Mouse (Mus musculus) neural tube, embryonic 13.5 days (tissue): ENCODE measurements around the gene Nkiras2. TPM values are rescaled to one million over a fixed set of nuclear protein-coding genes. Genes with fewer than 3 reads are reported as not detected.
"Not testable (repeated sequence)": the region's sequence is repeated elsewhere in the genome, so short reads cannot be mapped to it uniquely, and the experiment has no call there.

Source experiments
- ATAC-seq: fragments of 200-750 bp; cut with Nextera tagmentation; 2 replicates; pipeline ENCODE4 v1.8.0; 2017; ENCODE audit warnings: low read depth, mild to moderate bottlenecking, moderate TSS enrichment, moderate library complexity
- H3K27ac ChIP-seq: fragments of 300-500 bp; sonication (generic); replicated peaks from 2 replicates; pipeline ENCODE4 v1.5.1; 2015; ENCODE audit warnings: moderate library complexity, mild to moderate bottlenecking, inconsistent platforms
- H3K27me3 ChIP-seq: fragments of 300-500 bp; sonication (generic); 2 replicates; pipeline ENCODE4 v1.6.1; 2015; ENCODE audit warnings: mild to moderate bottlenecking, inconsistent platforms
- H3K36me3 ChIP-seq: fragments of 300-500 bp; sonication (generic); 2 replicates; pipeline ENCODE4 v1.6.1; 2015; ENCODE audit warnings: mild to moderate bottlenecking, inconsistent platforms
- H3K4me1 ChIP-seq: fragments of 300-500 bp; sonication (generic); replicated peaks from 2 replicates; pipeline ENCODE4 v1.6.1; 2015; ENCODE audit warnings: inconsistent platforms
- H3K4me2 ChIP-seq: fragments of 300-500 bp; sonication (generic); 2 replicates; pipeline ENCODE4 v1.6.1; 2015; ENCODE audit warnings: inconsistent platforms, mild to moderate bottlenecking, moderate library complexity
- H3K4me3 ChIP-seq: fragments of 300-500 bp; sonication (generic); 2 replicates; pipeline ENCODE4 v1.5.1; 2015; ENCODE audit warnings: mild to moderate bottlenecking, inconsistent platforms
- H3K9ac ChIP-seq: fragments of 300-500 bp; sonication (generic); 2 replicates; pipeline ENCODE4 v1.6.1; 2015; ENCODE audit warnings: moderate library complexity, mild to moderate bottlenecking, inconsistent platforms
- H3K9me3 ChIP-seq: fragments of 300-500 bp; sonication (generic); 2 replicates; pipeline ENCODE4 v1.6.1; 2016; ENCODE audit warnings: inconsistent platforms
- WGBS: fragments of 180-500 bp; shearing (Covaris S2); methylation state at CpG from one replicate; pipeline ENCODE4 v1.1.7; 2015; 5-methylcytosine and 5-hydroxymethylcytosine counted together
- polyA plus RNA-seq: library from polyadenylated mRNA; unstranded; fragments of >200 nt; fragmentation: Nextera tagmentation; extraction: Ambion mirVana; gene quantifications from 2 replicates; pipeline ENCODE4 v1.2.1, GENCODE M21; 2015

The Nkiras2 gene
- polyA plus RNA-seq, 1 experiment from 2014 or later, result 112 TPM

DNA sequence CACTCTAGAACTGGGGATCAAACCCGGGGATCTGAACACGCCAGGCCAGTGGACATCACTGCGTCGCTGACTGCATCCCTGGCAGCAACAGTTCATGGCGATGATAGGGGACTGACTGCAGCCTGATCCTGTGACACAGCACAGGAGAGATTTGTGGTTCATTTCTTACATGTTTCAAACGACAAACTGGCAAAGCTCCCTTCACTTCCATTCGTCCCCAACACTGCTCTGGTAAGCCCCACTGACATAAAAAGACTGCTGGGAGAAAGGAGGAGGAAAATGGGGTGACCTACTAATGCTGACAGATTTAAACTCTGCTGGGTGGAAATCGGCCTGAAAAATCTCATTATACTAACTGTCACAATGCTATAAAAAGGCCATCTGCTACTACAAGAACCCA is 15.2 kb upstream of the Nkiras2 start:
- Histone ChIP-seq H3K9me3 (no peaks in the 10 kb centered on the region), H3K9ac (no peak overlapping the region), H3K27ac (no peak overlapping the region), H3K4me2 (no peak overlapping the region), H3K36me3 (peaks cover 40% of the 10 kb centered on the region), H3K4me1 (peaks cover 24% of the 10 kb centered on the region), H3K27me3 (no peaks in the 10 kb centered on the region), H3K4me3 (no peak overlapping the region)
- ATAC-seq, result no peak
- WGBS, result 83% methylated on average over 8 of the region's 8 CpGs

DNA sequence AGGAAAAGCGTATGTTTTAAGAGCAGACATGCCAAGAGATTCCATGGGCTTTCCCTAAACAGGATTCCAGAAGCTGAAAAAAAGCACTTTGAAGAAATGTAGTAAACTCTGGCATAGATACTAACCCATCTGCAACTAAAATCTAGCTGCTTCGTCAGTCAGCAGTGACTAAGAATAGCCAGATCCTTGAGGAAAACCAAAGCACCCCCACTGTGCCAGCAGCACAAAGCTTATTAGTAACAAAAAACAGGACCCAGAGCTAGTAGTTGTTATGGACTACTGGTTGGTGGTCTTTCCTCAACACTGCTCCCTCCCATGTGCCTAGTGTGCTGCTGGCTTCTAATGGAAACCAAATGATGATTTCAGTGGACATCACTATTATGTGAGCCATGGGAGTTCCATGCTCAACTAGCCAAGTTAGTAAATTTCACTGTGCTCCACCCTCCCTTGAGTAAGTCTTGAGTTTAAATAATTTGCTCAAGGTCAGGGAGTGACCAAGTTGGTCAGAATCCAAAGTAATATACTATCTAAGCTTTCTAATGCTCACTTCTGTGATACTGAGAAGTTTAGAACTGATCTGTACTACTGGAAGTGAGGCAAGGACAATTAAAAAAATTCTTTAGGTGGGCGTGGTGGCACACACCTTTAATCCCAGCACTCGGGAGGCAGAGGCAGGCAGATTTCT is 14.6 kb upstream of the Nkiras2 start:
- Histone ChIP-seq H3K27ac (no peak overlapping the region), H3K9ac (no peak overlapping the region)
- ATAC-seq, result no peak

DNA sequence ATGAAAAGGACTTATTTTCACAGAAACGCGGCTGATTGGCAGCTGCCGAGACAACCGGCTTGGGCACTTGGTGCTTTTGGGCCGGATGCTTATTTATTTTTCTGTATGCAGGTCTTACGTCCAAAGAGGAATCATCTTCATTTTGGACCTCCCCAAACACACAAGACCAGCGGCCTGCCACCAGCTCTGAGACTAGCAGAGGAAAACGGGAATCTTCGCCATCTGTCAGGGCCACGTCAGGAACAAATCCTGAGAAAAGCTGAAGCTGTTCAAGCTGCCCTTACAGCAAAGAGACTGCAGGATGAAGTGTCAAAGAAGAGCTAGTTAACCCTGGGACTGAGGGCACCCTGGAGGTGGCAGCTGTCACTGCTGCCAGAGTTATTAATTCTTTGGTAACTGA is 13.6 kb upstream of the Nkiras2 start:
- Histone ChIP-seq H3K4me1 (peaks cover 34% of the 10 kb centered on the region), H3K27me3 (no peaks in the 10 kb centered on the region), H3K9ac (no peak overlapping the region), H3K4me3 (no peak overlapping the region), H3K27ac (0 out of 2 replicates have a peak overlapping the region, but pooled peaks have one; percentile 23), H3K36me3 (peaks cover 24% of the 10 kb centered on the region), H3K4me2 (no peak overlapping the region), H3K9me3 (no peaks in the 10 kb centered on the region)
- 84% methylated on average over 10 of the region's 10 CpGs for WGBS
- ATAC-seq, result no peak

More for the DNA sequence above, 14.6 kb upstream of the Nkiras2 start:
- Histone ChIP-seq H3K4me2 (no peak overlapping the region), H3K36me3 (peaks cover 34% of the 10 kb centered on the region), H3K9me3 (no peaks in the 10 kb centered on the region), H3K4me1 (peaks cover 25% of the 10 kb centered on the region), H3K27me3 (no peaks in the 10 kb centered on the region), H3K4me3 (no peak overlapping the region)
- WGBS, result 80% methylated on average over 4 of the region's 4 CpGs

DNA sequence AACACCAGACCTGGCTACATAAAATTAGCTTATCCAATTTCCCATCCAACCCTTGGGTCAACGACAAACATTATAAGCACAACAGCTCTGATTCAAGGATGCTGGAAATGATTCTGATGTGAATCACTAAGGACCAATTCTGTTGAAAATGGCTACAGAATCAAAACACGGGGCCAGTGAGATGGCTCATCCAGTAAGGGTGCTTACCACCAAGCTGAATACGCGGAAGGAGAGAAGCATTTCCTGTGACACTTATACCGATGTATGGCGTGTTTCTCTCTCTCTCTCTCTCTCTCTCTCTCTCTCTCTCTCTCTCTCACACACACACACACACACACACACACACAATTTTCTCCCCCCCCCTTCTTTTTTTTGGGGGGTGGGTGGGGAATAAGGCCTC is 11.9 kb upstream of the Nkiras2 start:
- Histone ChIP-seq H3K9ac (no peak overlapping the region), H3K27me3 (no peaks in the 10 kb centered on the region), H3K27ac (no peak overlapping the region), H3K9me3 (no peaks in the 10 kb centered on the region), H3K36me3 (peaks cover 16% of the 10 kb centered on the region), H3K4me3 (no peak overlapping the region), H3K4me1 (peaks cover 40% of the 10 kb centered on the region), H3K4me2 (no peak overlapping the region)
- WGBS, result 92% methylated on average over 6 of the region's 6 CpGs
- no peak for ATAC-seq

DNA sequence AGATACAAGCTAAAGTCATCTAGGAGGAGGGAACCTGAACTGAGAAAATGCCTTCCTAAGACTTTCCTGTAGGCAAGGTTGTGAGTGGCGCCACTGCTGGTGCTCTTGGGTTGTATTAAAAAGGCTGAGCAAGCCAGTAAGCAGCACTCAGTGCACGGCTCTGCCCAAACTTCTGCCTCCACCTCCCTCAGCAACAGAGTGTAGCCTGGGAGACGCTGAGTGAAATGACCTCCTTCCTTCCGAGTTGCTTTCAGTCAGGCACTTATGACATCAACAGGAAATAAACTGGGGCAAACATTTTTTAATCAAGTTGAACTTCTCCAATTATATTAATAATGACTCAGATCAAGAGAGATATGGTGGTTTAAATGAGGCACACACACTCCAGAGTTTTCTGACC is 10.2 kb upstream of the Nkiras2 start:
- H3K4me1 ChIP-seq, result peaks cover 45% of the 10 kb centered on the region
- H3K4me2 ChIP-seq, result no peak overlapping the region
- no peak overlapping the region for H3K4me3 ChIP-seq
- H3K9me3 ChIP-seq, result no peaks in the 10 kb centered on the region
- 82% methylated on average over 4 of the region's 4 CpGs for WGBS
- no peak overlapping the region for H3K9ac ChIP-seq
- peaks cover 14% of the 10 kb centered on the region for H3K36me3 ChIP-seq
- no peak overlapping the region for H3K27ac ChIP-seq
- ATAC-seq, result no peak
- H3K27me3 ChIP-seq, result no peaks in the 10 kb centered on the region

DNA sequence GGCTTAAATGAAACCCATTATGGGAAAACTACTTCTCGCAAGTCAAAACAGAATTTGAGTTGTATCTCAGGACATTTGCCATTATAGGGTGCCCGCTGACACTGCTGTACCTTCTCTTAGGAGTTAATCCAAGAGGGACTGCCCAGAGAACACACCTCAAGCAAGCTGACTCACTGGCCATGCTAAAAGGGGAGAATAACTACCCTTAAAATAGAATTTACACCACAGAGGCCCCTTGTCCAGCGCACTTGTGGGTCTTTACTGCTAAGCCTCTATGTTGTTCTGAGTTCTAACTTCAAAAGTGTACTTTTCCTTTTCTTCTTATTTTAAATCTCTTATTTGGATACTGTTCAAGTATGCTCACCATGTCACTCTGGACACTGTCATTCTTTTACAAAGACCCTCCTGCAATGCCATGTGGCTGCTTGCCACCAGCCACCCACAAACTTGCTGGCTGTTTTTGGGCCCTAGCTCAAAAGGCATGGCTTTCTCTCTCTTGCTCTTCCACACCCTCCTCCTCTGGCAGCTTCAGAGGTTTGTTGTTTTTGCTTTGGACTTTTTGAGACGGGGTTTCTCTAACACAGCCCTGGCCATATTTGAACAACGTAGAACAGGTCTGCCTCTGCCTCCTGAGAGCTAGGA is 9.6 kb upstream of the Nkiras2 start:
- H3K4me3 ChIP-seq, result no peak overlapping the region
- peaks cover 14% of the 10 kb centered on the region for H3K36me3 ChIP-seq
- WGBS, result 88% methylated on average over 5 of the region's 5 CpGs
- no peaks in the 10 kb centered on the region for H3K27me3 ChIP-seq
- no peak overlapping the region for H3K9ac ChIP-seq
- peaks cover 38% of the 10 kb centered on the region for H3K4me1 ChIP-seq
- ATAC-seq, result no peak
- no peaks in the 10 kb centered on the region for H3K9me3 ChIP-seq
- 0 out of 2 replicates have a peak overlapping the region, but pooled peaks have one; percentile 46 for H3K27ac ChIP-seq
- H3K4me2 ChIP-seq, result no peak overlapping the region

DNA sequence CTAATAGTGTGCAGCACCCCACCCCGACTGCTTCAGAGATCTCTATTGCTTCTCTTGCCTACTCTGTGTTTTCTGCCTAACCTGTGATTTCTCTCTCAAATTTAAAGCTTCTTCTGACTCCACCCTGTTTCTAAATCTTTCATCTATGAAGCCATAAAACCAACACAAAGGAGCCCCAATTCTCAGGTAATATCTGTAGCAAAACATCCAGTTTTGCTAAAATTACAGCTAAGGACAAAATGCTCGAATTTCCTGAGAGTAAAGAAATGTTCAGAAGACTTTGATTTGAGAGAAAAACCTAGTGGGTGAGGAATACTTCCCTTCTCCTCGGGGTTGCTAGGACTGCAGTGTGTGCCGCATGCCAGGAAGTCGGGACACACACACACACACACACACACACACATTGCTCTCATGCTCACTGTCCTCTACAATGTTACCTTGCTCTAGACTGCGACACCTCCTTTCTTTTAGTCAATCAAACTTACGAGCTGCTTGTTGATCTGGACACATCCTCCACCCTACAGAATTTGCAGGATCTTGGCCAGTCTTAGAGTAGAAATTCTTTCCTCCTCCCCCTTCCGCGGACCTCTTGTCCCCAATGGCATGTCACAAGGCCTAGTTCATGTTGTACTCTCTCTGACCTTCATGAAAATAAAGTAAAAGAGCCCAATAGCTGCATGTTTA is 8.9 kb upstream of the Nkiras2 start:
- Histone ChIP-seq H3K27me3 (no peaks in the 10 kb centered on the region), H3K27ac (0 out of 2 replicates have a peak overlapping the region, but pooled peaks have one; percentile 46), H3K4me1 (peaks cover 38% of the 10 kb centered on the region), H3K4me2 (no peak overlapping the region), H3K9me3 (no peaks in the 10 kb centered on the region), H3K9ac (no peak overlapping the region), H3K36me3 (peaks cover 14% of the 10 kb centered on the region), H3K4me3 (no peak overlapping the region)
- no peak for ATAC-seq
- 80% methylated on average over 9 of the region's 9 CpGs for WGBS

DNA sequence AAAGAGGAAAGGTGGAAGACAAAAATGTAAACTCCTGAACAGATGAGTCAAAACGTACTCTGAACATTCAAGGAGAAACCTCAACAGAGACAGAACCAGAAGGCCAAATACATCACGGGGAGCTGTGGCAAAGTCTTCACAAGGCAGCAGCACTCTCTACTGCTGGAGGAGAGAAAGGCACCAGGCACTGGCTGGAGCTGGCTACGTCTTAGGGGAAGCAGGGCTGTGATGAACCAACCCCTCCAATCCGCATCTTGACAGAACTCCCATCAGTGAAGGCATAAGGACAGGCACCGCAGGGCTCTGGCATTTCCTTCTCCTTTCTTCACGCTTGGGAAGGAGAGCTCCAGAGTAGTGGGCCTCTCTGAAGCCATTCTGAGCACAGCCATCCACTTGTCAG is 7.4 kb upstream of the Nkiras2 start:
- Histone ChIP-seq H3K4me1 (peaks cover 35% of the 10 kb centered on the region), H3K9ac (no peak overlapping the region), H3K36me3 (peaks cover 19% of the 10 kb centered on the region), H3K27ac (no peak overlapping the region), H3K27me3 (no peaks in the 10 kb centered on the region), H3K4me2 (no peak overlapping the region), H3K9me3 (no peaks in the 10 kb centered on the region), H3K4me3 (no peak overlapping the region)
- 86% methylated on average over 6 of the region's 6 CpGs for WGBS
- no peak for ATAC-seq

DNA sequence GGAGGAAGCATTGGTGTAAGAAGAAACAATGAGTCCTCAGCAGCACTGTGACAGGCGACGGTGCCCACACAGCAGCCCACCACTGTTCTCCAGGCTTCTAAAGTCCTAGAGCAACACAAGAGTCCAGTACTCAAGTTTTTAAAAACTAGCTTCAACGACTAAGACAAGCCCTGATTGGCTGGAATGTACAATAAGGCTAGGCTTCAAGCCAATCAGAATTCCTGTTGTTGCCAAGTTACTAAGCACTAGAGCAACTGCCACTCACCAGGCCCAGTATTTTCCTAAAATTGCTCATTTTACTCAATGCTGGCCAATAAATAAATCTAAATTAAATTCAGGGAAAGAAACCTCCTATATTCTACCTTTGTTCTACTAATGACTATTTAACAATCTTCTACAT is 5.8 kb upstream of the Nkiras2 start:
- no peaks in the 10 kb centered on the region for H3K27me3 ChIP-seq
- no peak for ATAC-seq
- no peak overlapping the region for H3K4me2 ChIP-seq
- no peaks in the 10 kb centered on the region for H3K9me3 ChIP-seq
- H3K4me3 ChIP-seq, result no peak overlapping the region
- H3K9ac ChIP-seq, result no peak overlapping the region
- peaks cover 49% of the 10 kb centered on the region for H3K4me1 ChIP-seq
- WGBS, result 92% methylated on average over 3 of the region's 3 CpGs
- H3K36me3 ChIP-seq, result peaks cover 16% of the 10 kb centered on the region
- H3K27ac ChIP-seq, result no peak overlapping the region

DNA sequence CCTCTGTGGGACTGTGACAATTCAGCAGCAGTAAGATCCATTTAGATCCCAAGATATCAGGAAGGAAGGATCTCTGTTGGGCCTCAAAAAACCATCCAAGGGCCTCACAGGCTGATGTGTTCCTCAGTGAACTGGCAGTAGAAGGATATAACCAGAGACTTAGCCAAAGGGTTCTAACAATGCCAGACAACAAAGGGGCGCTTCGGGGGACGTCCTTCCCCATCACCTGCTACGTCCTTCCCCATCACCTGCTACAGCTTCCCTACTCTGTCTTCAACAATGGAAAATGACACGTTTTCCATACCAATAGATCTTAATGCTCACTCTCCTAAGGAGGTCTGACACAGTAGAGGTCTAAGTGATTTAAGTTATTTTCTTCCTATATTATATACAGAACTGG is 2.7 kb upstream of the Nkiras2 start:
- Histone ChIP-seq H3K4me1 (peaks cover 38% of the 10 kb centered on the region), H3K4me2 (no peak overlapping the region), H3K27me3 (no peaks in the 10 kb centered on the region), H3K9ac (no peak overlapping the region), H3K9me3 (no peaks in the 10 kb centered on the region), H3K4me3 (no peak overlapping the region), H3K36me3 (peaks cover 12% of the 10 kb centered on the region), H3K27ac (no peak overlapping the region)
- ATAC-seq, result no peak
- 85% methylated on average over 5 of the region's 5 CpGs for WGBS

DNA sequence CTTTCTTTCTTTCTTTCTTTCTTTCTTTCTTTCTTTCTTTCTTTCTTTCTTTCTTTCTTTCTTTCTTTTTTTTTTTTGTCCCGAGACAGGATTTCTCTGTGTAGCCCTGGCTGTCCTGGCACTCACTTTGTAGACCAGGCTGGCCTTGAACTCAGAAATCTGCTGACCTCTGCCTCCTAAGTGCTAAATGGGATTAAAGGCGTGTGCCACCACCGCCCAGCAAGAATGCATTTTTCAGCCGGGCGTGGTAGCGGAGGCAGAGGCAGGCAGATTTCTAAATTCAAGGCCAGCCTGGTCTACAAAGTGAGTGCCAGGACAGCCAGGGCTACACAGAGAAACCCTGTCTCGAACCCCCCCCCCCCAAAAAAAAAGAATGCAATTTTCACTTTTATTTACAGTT is 2.2 kb upstream of the Nkiras2 start:
- not testable (repeated sequence) for H3K27me3 ChIP-seq, H3K9ac ChIP-seq, H3K27ac ChIP-seq, H3K4me3 ChIP-seq, H3K36me3 ChIP-seq, ATAC-seq, H3K9me3 ChIP-seq, H3K4me2 ChIP-seq
- WGBS, result 93% methylated on average over 7 of the region's 7 CpGs
- peaks cover 38% of the 10 kb centered on the region for H3K4me1 ChIP-seq

DNA sequence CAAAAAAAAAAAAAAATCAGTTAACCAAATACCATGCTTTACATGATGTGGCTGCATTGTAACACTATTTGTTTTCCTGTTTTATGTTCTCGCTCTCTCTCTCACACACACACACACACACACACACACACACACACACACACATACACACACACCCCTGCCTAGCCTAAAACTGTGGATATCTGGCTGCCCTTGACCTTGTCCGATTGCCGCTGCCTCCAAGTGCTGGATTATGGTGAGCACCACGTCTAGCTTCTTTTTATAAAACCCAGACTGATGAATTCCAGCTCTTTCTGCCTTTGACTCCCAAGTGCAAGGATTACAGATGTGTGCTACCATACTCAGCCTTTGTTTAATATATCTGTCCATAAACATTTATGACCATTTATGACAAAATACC is 1.6 kb upstream of the Nkiras2 start:
- peak overlapping the region; percentile 79; the same call in 1 of the 2 replicates for H3K4me3 ChIP-seq
- WGBS, result 93% methylated on average over 4 of the region's 4 CpGs

More for the DNA sequence above, 1.6 kb upstream of the Nkiras2 start:
- Histone ChIP-seq H3K27me3 (no peaks in the 10 kb centered on the region), H3K36me3 (peaks cover 5% of the 10 kb centered on the region; the same call in 1 of the 2 replicates), H3K4me1 (peaks cover 35% of the 10 kb centered on the region), H3K27ac (no peak overlapping the region), H3K4me2 (peak overlapping the region; percentile 83), H3K9ac (peak overlapping the region; percentile 91; the same call in 1 of the 2 replicates), H3K9me3 (no peaks in the 10 kb centered on the region)
- no peak for ATAC-seq
